Mouse (Mus musculus) neural tube, embryonic 12.5 days (tissue): ENCODE results near the gene Arl4a. TPM values are rescaled to one million over a fixed set of nuclear protein-coding genes. Genes with fewer than 3 reads are reported as not detected.

Source experiments
- ATAC-seq: fragments of 200-750 bp; cut with Nextera tagmentation; 2 replicates; pipeline ENCODE4 v1.8.0; 2017; ENCODE audit warnings: low read depth, mild to moderate bottlenecking, moderate TSS enrichment, moderate library complexity; ENCODE audit not compliant: low FRiP score
- H3K27ac ChIP-seq: fragments of 300-500 bp; sonication (generic); 2 replicates; pipeline ENCODE4 v1.5.1; 2016
- H3K27me3 ChIP-seq: fragments of 300-500 bp; sonication (generic); replicated peaks from 2 replicates; pipeline ENCODE4 v1.6.1; 2016; ENCODE audit warnings: mild to moderate bottlenecking
- H3K36me3 ChIP-seq: fragments of 300-500 bp; sonication (generic); 2 replicates; pipeline ENCODE4 v1.6.1; 2016; ENCODE audit warnings: mild to moderate bottlenecking
- H3K4me1 ChIP-seq: fragments of 300-500 bp; sonication (generic); 2 replicates; pipeline ENCODE4 v1.6.1; 2016
- H3K4me2 ChIP-seq: fragments of 300-500 bp; sonication (generic); replicated peaks from 2 replicates; pipeline ENCODE4 v1.6.1; 2016; ENCODE audit warnings: mild to moderate bottlenecking
- H3K4me3 ChIP-seq: fragments of 300-500 bp; sonication (generic); 2 replicates; pipeline ENCODE4 v1.5.1; 2016
- H3K9ac ChIP-seq: fragments of 300-500 bp; sonication (generic); 2 replicates; pipeline ENCODE4 v1.6.1; 2016; ENCODE audit warnings: mild to moderate bottlenecking
- H3K9me3 ChIP-seq: fragments of 300-500 bp; sonication (generic); 2 replicates; pipeline ENCODE4 v1.6.1; 2016; ENCODE audit warnings: mild to moderate bottlenecking
- WGBS: fragments of 180-500 bp; shearing (Covaris S2); methylation state at CpG from one replicate; pipeline ENCODE4 v1.1.7; 2016; 5-methylcytosine and 5-hydroxymethylcytosine counted together
- polyA plus RNA-seq: library from polyadenylated mRNA; unstranded; fragments of >200 nt; fragmentation: Nextera tagmentation; extraction: Ambion mirVana; gene quantifications from 2 replicates; pipeline ENCODE4 v1.2.1, GENCODE M21; 2016

The Arl4a gene
- polyA plus RNA-seq, 1 experiment from 2014 or later, result 126 TPM

- Histone ChIP-seq H3K36me3 (no peaks in the 10 kb centered on the region), H3K4me1 (peaks cover 6% of the 10 kb centered on the region; the same call in 1 of the 2 replicates), H3K9me3 (no peaks in the 10 kb centered on the region), H3K4me3 (no peak overlapping the region), H3K9ac (no peak overlapping the region), H3K27me3 (no peaks in the 10 kb centered on the region), H3K4me2 (no peak overlapping the region), H3K27ac (no peak overlapping the region)
- 50% methylated on average over 4 of the region's 4 CpGs for WGBS
- no peak for ATAC-seq
Observed at GRCm38 (mm10) chr12:39998853-39999195, 39.0 kb downstream of the Arl4a start.

GRCm38 (mm10) chr12:39998070-39998852 lies 39.6 kb downstream of the Arl4a start:
- no peak overlapping the region for H3K9ac ChIP-seq
- H3K9me3 ChIP-seq, result no peaks in the 10 kb centered on the region
- WGBS, result 20% methylated on average over 9 of the region's 9 CpGs
- H3K4me3 ChIP-seq, result no peak overlapping the region
- H3K4me2 ChIP-seq, result 0 out of 2 replicates have a peak overlapping the region, but pooled peaks have one; percentile 14
- no peak overlapping the region for H3K27ac ChIP-seq
- no peaks in the 10 kb centered on the region for H3K36me3 ChIP-seq
- H3K4me1 ChIP-seq, result peaks cover 6% of the 10 kb centered on the region; the same call in 1 of the 2 replicates
- ATAC-seq, result peak; percentile 82
- no peaks in the 10 kb centered on the region for H3K27me3 ChIP-seq

GRCm38 (mm10) chr12:39997651-39998050 lies 40.2 kb downstream of the Arl4a start:
- no peak for ATAC-seq
- no peak overlapping the region for H3K4me2 ChIP-seq
- no peaks in the 10 kb centered on the region for H3K27me3 ChIP-seq
- H3K9ac ChIP-seq, result no peak overlapping the region
- peaks cover 6% of the 10 kb centered on the region; the same call in 1 of the 2 replicates for H3K4me1 ChIP-seq
- H3K36me3 ChIP-seq, result no peaks in the 10 kb centered on the region
- H3K27ac ChIP-seq, result no peak overlapping the region
- H3K9me3 ChIP-seq, result no peaks in the 10 kb centered on the region
- H3K4me3 ChIP-seq, result no peak overlapping the region
- 19% methylated on average over 4 of the region's 4 CpGs for WGBS

- WGBS, result 89% methylated on average over 5 of the region's 5 CpGs
- peaks cover 12% of the 10 kb centered on the region; the same call in 1 of the 2 replicates for H3K4me1 ChIP-seq
Observed at GRCm38 (mm10) chr12:39996015-39996414, 41.8 kb downstream of the Arl4a start.

GRCm38 (mm10) chr12:39995609-39996008 lies 42.2 kb downstream of the Arl4a start:
- H3K9ac ChIP-seq, result no peak overlapping the region
- H3K4me2 ChIP-seq, result no peak overlapping the region
- 77% methylated on average over 1 of the region's 1 CpGs for WGBS
- H3K36me3 ChIP-seq, result no peaks in the 10 kb centered on the region
- no peak overlapping the region for H3K4me3 ChIP-seq
- peaks cover 12% of the 10 kb centered on the region; the same call in 1 of the 2 replicates for H3K4me1 ChIP-seq
- no peaks in the 10 kb centered on the region for H3K9me3 ChIP-seq
- no peak overlapping the region for H3K27ac ChIP-seq
- ATAC-seq, result no peak
- no peaks in the 10 kb centered on the region for H3K27me3 ChIP-seq

More at GRCm38 (mm10) chr12:39996015-39996414, 41.8 kb downstream of the Arl4a start:
- Histone ChIP-seq H3K27me3 (no peaks in the 10 kb centered on the region), H3K4me3 (no peak overlapping the region), H3K27ac (no peak overlapping the region), H3K9ac (no peak overlapping the region), H3K36me3 (no peaks in the 10 kb centered on the region), H3K4me2 (no peak overlapping the region), H3K9me3 (no peaks in the 10 kb centered on the region)
- ATAC-seq, result no peak

- ATAC-seq, result no peak
- no peak overlapping the region for H3K9ac ChIP-seq
- WGBS, result 79% methylated on average over 6 of the region's 6 CpGs
Observed at GRCm38 (mm10) chr12:39992767-39993302, 45.0 kb downstream of the Arl4a start.

GRCm38 (mm10) chr12:39990830-39991780 lies 46.7 kb downstream of the Arl4a start:
- H3K36me3 ChIP-seq, result no peaks in the 10 kb centered on the region
- 25% methylated on average over 4 of the region's 4 CpGs for whole genome bisulfite sequencing
- H3K4me3 ChIP-seq, result no peak overlapping the region
- no peaks in the 10 kb centered on the region for H3K27me3 ChIP-seq
- H3K27ac ChIP-seq, result no peak overlapping the region
- no peak overlapping the region for H3K9ac ChIP-seq
- H3K4me2 ChIP-seq, result no peak overlapping the region
- no peaks in the 10 kb centered on the region for H3K9me3 ChIP-seq
- 0 out of 2 replicates have a peak, but pooled peaks cover 6% of the 10 kb centered on the region for H3K4me1 ChIP-seq
- ATAC-seq, result peak; percentile 94

More at GRCm38 (mm10) chr12:39992767-39993302, 45.0 kb downstream of the Arl4a start:
- Histone ChIP-seq H3K36me3 (no peaks in the 10 kb centered on the region), H3K9me3 (no peaks in the 10 kb centered on the region), H3K27ac (no peak overlapping the region), H3K4me3 (no peak overlapping the region), H3K27me3 (no peaks in the 10 kb centered on the region), H3K4me1 (0 out of 2 replicates have a peak, but pooled peaks cover 6% of the 10 kb centered on the region), H3K4me2 (no peak overlapping the region)

GRCm38 (mm10) chr12:39989136-39989535 lies 48.7 kb downstream of the Arl4a start:
- Histone ChIP-seq H3K27me3 (no peaks in the 10 kb centered on the region), H3K9me3 (no peaks in the 10 kb centered on the region), H3K27ac (no peak overlapping the region), H3K4me2 (no peak overlapping the region), H3K36me3 (no peaks in the 10 kb centered on the region), H3K4me3 (no peak overlapping the region), H3K4me1 (0 out of 2 replicates have a peak, but pooled peaks cover 6% of the 10 kb centered on the region), H3K9ac (no peak overlapping the region)
- ATAC-seq, result no peak
- 95% methylated on average over 4 of the region's 4 CpGs for WGBS

GRCm38 (mm10) chr12:39987177-39987576 lies 50.6 kb downstream of the Arl4a start:
- Histone ChIP-seq H3K4me2 (no peak overlapping the region), H3K9ac (no peak overlapping the region), H3K4me3 (no peak overlapping the region), H3K36me3 (no peaks in the 10 kb centered on the region), H3K9me3 (no peaks in the 10 kb centered on the region), H3K27ac (no peak overlapping the region), H3K4me1 (0 out of 2 replicates have a peak, but pooled peaks cover 6% of the 10 kb centered on the region), H3K27me3 (no peaks in the 10 kb centered on the region)
- ATAC-seq, result no peak
- WGBS, result 95% methylated on average over 4 of the region's 4 CpGs

- ATAC-seq, result no peak
- Histone ChIP-seq H3K9ac (no peak overlapping the region), H3K36me3 (no peaks in the 10 kb centered on the region), H3K27ac (no peak overlapping the region), H3K4me2 (no peak overlapping the region), H3K9me3 (no peaks in the 10 kb centered on the region), H3K27me3 (no peaks in the 10 kb centered on the region), H3K4me1 (no peaks in the 10 kb centered on the region), H3K4me3 (no peak overlapping the region)
- WGBS, result 97% methylated on average over 7 of the region's 7 CpGs
Observed at GRCm38 (mm10) chr12:39985639-39986038, 52.2 kb downstream of the Arl4a start.

- Histone ChIP-seq H3K36me3 (no peaks in the 10 kb centered on the region), H3K9me3 (no peaks in the 10 kb centered on the region), H3K27me3 (no peaks in the 10 kb centered on the region), H3K4me3 (no peak overlapping the region), H3K27ac (no peak overlapping the region), H3K9ac (no peak overlapping the region), H3K4me2 (no peak overlapping the region), H3K4me1 (peaks cover 5% of the 10 kb centered on the region; the same call in 1 of the 2 replicates)
- ATAC-seq, result no peak
- 75% methylated on average over 1 of the region's 1 CpGs for WGBS
Observed at GRCm38 (mm10) chr12:39979792-39980191, 58.0 kb downstream of the Arl4a start.

GRCm38 (mm10) chr12:39979066-39979465 lies 58.8 kb downstream of the Arl4a start:
- Histone ChIP-seq H3K4me1 (peaks cover 11% of the 10 kb centered on the region; the same call in 1 of the 2 replicates), H3K9me3 (no peaks in the 10 kb centered on the region), H3K9ac (no peak overlapping the region), H3K27me3 (no peaks in the 10 kb centered on the region), H3K36me3 (no peaks in the 10 kb centered on the region), H3K27ac (no peak overlapping the region), H3K4me3 (no peak overlapping the region), H3K4me2 (no peak overlapping the region)
- no peak for ATAC-seq
- 95% methylated on average over 5 of the region's 5 CpGs for WGBS
